Mouse (Mus musculus): ENCODE results near the gene 2310057N15Rik. TPM values are rescaled to one million over a fixed set of nuclear protein-coding genes. Genes with fewer than 3 reads are reported as not detected.
"Not testable (repeated sequence)": the region's sequence is repeated elsewhere in the genome, so short reads cannot be mapped to it uniquely, and the experiment has no call there.

2310057N15Rik gene
- polyA plus RNA-seq (2014; fragmentation: Nextera tagmentation; extraction: Ambion mirVana) = not detected in 2 replicates

GRCm38 (mm10) chr16:88774106-88774505 is at the start of gene 2310057N15Rik:
Gene 2310057N15Rik, minus strand, starts transcription at chr16:88774206.
- 74% methylated on average over 2 of the region's 2 CpGs for WGBS
- no peak within 1 kb of the TSS for H3K9ac ChIP-seq (ENCODE audit: low read length)
- H3K4me3 ChIP-seq (ENCODE audit: low read depth, low read length) = no peak within 1 kb of the TSS
- no peaks in the 10 kb centered on the region for H3K27me3 ChIP-seq (ENCODE audit: control insufficient read depth, insufficient read depth, low read length)
- H3K4me1 ChIP-seq (ENCODE audit: control insufficient read depth, insufficient read depth, low read length) = no peaks in the 10 kb centered on the region
- no peak within 1 kb of the TSS for H3K27ac ChIP-seq (ENCODE audit: low read depth, low read length)
- ATAC-seq (ENCODE audit: low FRiP score) (no peak), DNase-seq (ENCODE audit: low spot score, missing footprints) (no peak)
- H3K36me3 ChIP-seq (ENCODE audit: control insufficient read depth, insufficient read depth, low read length) = no peaks in the 10 kb centered on the region
- no peaks in the 10 kb centered on the region for H3K9me3 ChIP-seq (ENCODE audit: control insufficient read depth, low read length)
- no peak within 1 kb of the TSS for H3K4me2 ChIP-seq

DNA sequence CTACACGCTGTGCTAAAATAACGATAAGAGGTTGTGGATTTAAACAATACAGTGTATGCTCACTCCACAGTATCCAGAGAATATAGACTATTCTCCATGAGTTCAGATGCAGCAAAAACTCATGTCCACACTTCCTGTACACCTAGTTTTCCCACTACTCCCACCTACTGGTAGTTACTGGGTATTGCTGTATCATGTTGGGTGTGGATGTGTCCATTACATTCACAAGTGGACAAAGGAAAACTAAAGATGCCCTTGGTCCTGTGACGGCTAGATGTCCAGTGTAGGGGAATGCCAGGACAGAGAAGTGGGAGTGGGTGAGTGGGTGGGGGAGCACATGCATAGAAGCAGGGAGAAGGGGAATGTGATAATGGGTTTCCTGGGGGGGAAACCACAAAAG is 49.7 kb upstream of the 2310057N15Rik start:
- ATAC-seq (ENCODE audit: low FRiP score) (0 out of 2 replicates have a peak, but pooled peaks have one; percentile 38), DNase-seq (ENCODE audit: low spot score, missing footprints) (no peak)
- Histone ChIP-seq H3K27me3 (ENCODE audit: control insufficient read depth, insufficient read depth, low read length) (no peaks in the 10 kb centered on the region), H3K4me3 (ENCODE audit: low read depth, low read length) (no peak overlapping the region), H3K9me3 (ENCODE audit: control insufficient read depth, low read length) (no peaks in the 10 kb centered on the region), H3K4me1 (ENCODE audit: control insufficient read depth, insufficient read depth, low read length) (no peaks in the 10 kb centered on the region), H3K9ac (ENCODE audit: low read length) (no peak overlapping the region), H3K4me2 (no peak overlapping the region), H3K36me3 (ENCODE audit: control insufficient read depth, insufficient read depth, low read length) (no peaks in the 10 kb centered on the region), H3K27ac (ENCODE audit: low read depth, low read length) (no peak overlapping the region)
- 82% methylated on average over 3 of the region's 3 CpGs for WGBS

DNA sequence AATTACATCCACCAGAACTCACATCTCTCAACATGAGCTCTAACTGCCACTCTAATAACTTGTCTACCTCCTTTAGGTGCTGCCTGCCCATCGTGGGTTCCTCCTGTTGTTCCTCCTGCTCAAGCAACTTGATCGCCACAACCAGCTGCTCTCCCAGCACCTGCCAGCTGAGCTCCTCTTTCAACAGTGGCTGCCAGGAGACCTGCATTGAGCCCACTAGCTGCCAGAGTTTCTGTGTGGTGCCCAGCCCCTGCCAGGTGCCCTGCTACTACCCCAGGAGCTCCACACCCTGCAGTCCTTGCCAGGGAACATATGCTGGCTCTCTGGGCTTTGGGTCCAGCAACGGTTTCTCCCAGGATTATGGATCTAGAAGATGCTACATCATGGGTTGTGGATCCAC is 46.1 kb upstream of the 2310057N15Rik start, which contains the start of gene Krtap15:
TSS of gene Krtap15 (plus strand) at position 150 of the 400 bp plus-strand sequence.
- no peak within 1 kb of the TSS for H3K9ac ChIP-seq (ENCODE audit: low read length)
- no peaks in the 10 kb centered on the region for H3K27me3 ChIP-seq (ENCODE audit: control insufficient read depth, insufficient read depth, low read length)

GRCm38 (mm10) chr16:88811827-88812226 is 37.8 kb upstream of the 2310057N15Rik start, which contains the start of gene Gm20741:
Gene Gm20741, minus strand, starts transcription at chr16:88812220.
- no peak for ATAC-seq (ENCODE audit: low FRiP score)
- 87% methylated on average over 2 of the region's 2 CpGs for WGBS

More for the DNA sequence above, 46.1 kb upstream of the 2310057N15Rik start, which contains the start of gene Krtap15:
- H3K4me1 ChIP-seq (ENCODE audit: control insufficient read depth, insufficient read depth, low read length) = no peaks in the 10 kb centered on the region
- H3K9me3 ChIP-seq (ENCODE audit: control insufficient read depth, low read length) = no peaks in the 10 kb centered on the region
- DNase-seq (ENCODE audit: low spot score, missing footprints) (no peak), ATAC-seq (ENCODE audit: low FRiP score) (no peak)
- H3K36me3 ChIP-seq (ENCODE audit: control insufficient read depth, insufficient read depth, low read length) = no peaks in the 10 kb centered on the region
- H3K27ac ChIP-seq (ENCODE audit: low read depth, low read length) = no peak within 1 kb of the TSS
- H3K4me2 ChIP-seq = no peak within 1 kb of the TSS
- WGBS = 85% methylated on average over 3 of the region's 3 CpGs
- no peak within 1 kb of the TSS for H3K4me3 ChIP-seq (ENCODE audit: low read depth, low read length)

GRCm38 (mm10) chr16:88786786-88787185 is 12.8 kb upstream of the 2310057N15Rik start:
- WGBS = 82% methylated on average over 2 of the region's 2 CpGs
- DNase-seq (ENCODE audit: low spot score, missing footprints) (no peak), ATAC-seq (ENCODE audit: low FRiP score) (no peak)
- Histone ChIP-seq H3K27ac (ENCODE audit: low read depth, low read length) (no peak overlapping the region), H3K27me3 (ENCODE audit: control insufficient read depth, insufficient read depth, low read length) (no peaks in the 10 kb centered on the region), H3K4me1 (ENCODE audit: control insufficient read depth, insufficient read depth, low read length) (no peaks in the 10 kb centered on the region), H3K9ac (ENCODE audit: low read length) (no peak overlapping the region), H3K4me3 (ENCODE audit: low read depth, low read length) (no peak overlapping the region), H3K4me2 (no peak overlapping the region), H3K9me3 (ENCODE audit: control insufficient read depth, low read length) (no peaks in the 10 kb centered on the region), H3K36me3 (ENCODE audit: control insufficient read depth, insufficient read depth, low read length) (no peaks in the 10 kb centered on the region)

More at GRCm38 (mm10) chr16:88811827-88812226, 37.8 kb upstream of the 2310057N15Rik start, which contains the start of gene Gm20741:
- DNase-seq (ENCODE audit: low spot score, missing footprints) = no peak
- Histone ChIP-seq H3K4me2 (no peak within 1 kb of the TSS), H3K9ac (ENCODE audit: low read length) (no peak within 1 kb of the TSS), H3K9me3 (ENCODE audit: control insufficient read depth, low read length) (no peaks in the 10 kb centered on the region), H3K27ac (ENCODE audit: low read depth, low read length) (no peak within 1 kb of the TSS), H3K4me3 (ENCODE audit: low read depth, low read length) (no peak within 1 kb of the TSS), H3K27me3 (ENCODE audit: control insufficient read depth, insufficient read depth, low read length) (no peaks in the 10 kb centered on the region), H3K4me1 (ENCODE audit: control insufficient read depth, insufficient read depth, low read length) (no peaks in the 10 kb centered on the region), H3K36me3 (ENCODE audit: control insufficient read depth, insufficient read depth, low read length) (no peaks in the 10 kb centered on the region)

DNA sequence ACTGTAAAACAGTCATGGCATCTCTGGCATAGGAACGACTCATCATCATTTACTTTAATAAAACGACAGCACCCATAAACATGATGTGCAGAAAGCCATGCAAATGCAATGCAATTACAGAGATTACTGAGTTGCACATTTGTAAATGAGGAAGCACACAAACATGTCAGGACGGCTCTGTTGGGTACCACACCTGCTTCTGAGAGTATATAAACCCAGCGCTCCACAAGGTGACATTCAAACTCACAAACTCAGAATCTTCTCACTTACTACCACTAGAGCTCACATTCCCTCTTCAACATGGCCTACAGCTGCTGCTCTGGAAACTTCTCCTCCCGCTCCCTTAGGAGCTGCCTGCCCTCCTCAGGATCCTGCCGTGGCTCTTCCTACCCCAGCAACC is 3.6 kb upstream of the 2310057N15Rik start, which contains the start of gene Gm5965:
TSS of gene Gm5965 (plus strand) at position 301 of the 400 bp plus-strand sequence.
- no peak within 1 kb of the TSS for H3K4me2 ChIP-seq
- H3K27me3 ChIP-seq (ENCODE audit: control insufficient read depth, insufficient read depth, low read length) = no peaks in the 10 kb centered on the region
- DNase-seq (ENCODE audit: low spot score, missing footprints) (no peak), ATAC-seq (ENCODE audit: low FRiP score) (no peak)
- H3K27ac ChIP-seq (ENCODE audit: low read depth, low read length) = no peak within 1 kb of the TSS
- H3K4me1 ChIP-seq (ENCODE audit: control insufficient read depth, insufficient read depth, low read length) = no peaks in the 10 kb centered on the region
- H3K4me3 ChIP-seq (ENCODE audit: low read depth, low read length) = no peak within 1 kb of the TSS
- H3K9me3 ChIP-seq (ENCODE audit: control insufficient read depth, low read length) = no peaks in the 10 kb centered on the region
- H3K36me3 ChIP-seq (ENCODE audit: control insufficient read depth, insufficient read depth, low read length) = no peaks in the 10 kb centered on the region
- no peak within 1 kb of the TSS for H3K9ac ChIP-seq (ENCODE audit: low read length)
- 89% methylated on average over 5 of the region's 6 CpGs for WGBS

DNA sequence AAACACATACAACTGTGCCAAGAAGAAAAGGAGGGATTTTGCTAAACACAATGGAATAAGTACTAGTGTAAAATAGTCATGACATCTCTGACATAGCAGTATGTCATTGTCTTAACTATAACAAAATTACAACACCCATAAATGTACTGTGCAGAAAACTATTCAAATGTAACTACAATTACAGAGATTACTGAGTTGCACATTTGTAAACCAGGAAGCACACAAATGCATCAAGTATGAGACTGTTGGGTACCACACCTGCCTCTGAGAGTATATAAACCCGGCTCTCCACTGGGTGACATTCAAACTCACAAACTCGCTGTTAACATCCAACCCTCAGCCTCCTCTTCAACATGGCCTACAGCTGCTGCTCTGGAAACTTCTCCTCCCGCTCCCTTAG is 15.5 kb downstream of the 2310057N15Rik start, which contains the start of gene 2310034C09Rik:
TSS of gene 2310034C09Rik (plus strand) at position 301 of the 400 bp plus-strand sequence.
- not testable (repeated sequence) for H3K36me3 ChIP-seq (ENCODE audit: control insufficient read depth, insufficient read depth, low read length); H3K4me1 ChIP-seq (ENCODE audit: control insufficient read depth, insufficient read depth, low read length); H3K27ac ChIP-seq (ENCODE audit: low read depth, low read length); H3K9ac ChIP-seq (ENCODE audit: low read length); H3K4me3 ChIP-seq (ENCODE audit: low read depth, low read length); H3K9me3 ChIP-seq (ENCODE audit: control insufficient read depth, low read length); H3K4me2 ChIP-seq; DNase-seq (ENCODE audit: low spot score, missing footprints); H3K27me3 ChIP-seq (ENCODE audit: control insufficient read depth, insufficient read depth, low read length); ATAC-seq (ENCODE audit: low FRiP score)
- WGBS = 98% methylated on average over 3 of the region's 3 CpGs

DNA sequence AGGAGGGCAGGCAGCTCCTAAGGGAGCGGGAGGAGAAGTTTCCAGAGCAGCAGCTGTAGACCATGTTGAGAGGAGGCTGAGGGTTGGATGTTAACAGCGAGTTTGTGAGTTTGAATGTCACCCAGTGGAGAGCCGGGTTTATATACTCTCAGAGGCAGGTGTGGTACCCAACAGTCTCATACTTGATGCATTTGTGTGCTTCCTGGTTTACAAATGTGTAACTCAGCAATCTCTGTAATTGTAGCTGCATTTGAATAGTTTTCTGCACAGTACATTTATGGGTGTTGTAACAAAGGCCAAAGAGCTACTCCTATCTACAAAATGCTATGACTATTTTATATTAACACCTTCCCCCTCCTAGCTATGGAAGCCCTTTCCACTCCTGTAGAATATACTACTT is 22.5 kb downstream of the 2310057N15Rik start, which contains the start of gene Krtap13:
TSS of gene Krtap13 (minus strand) at position 101 of the 400 bp plus-strand sequence.
- H3K9me3 ChIP-seq (ENCODE audit: control insufficient read depth, low read length); H3K4me3 ChIP-seq (ENCODE audit: low read depth, low read length); H3K36me3 ChIP-seq (ENCODE audit: control insufficient read depth, insufficient read depth, low read length); H3K27me3 ChIP-seq (ENCODE audit: control insufficient read depth, insufficient read depth, low read length); ATAC-seq (ENCODE audit: low FRiP score); DNase-seq (ENCODE audit: low spot score, missing footprints); H3K9ac ChIP-seq (ENCODE audit: low read length); H3K4me1 ChIP-seq (ENCODE audit: control insufficient read depth, insufficient read depth, low read length); H3K27ac ChIP-seq (ENCODE audit: low read depth, low read length); H3K4me2 ChIP-seq: not testable (repeated sequence)
- 88% methylated on average over 3 of the region's 3 CpGs for WGBS

GRCm38 (mm10) chr16:88747943-88748342 is 26.1 kb downstream of the 2310057N15Rik start:
- DNase-seq (ENCODE audit: low spot score, missing footprints) = no peak
- Histone ChIP-seq H3K27me3 (ENCODE audit: control insufficient read depth, insufficient read depth, low read length) (no peaks in the 10 kb centered on the region), H3K9me3 (ENCODE audit: control insufficient read depth, low read length) (no peaks in the 10 kb centered on the region), H3K27ac (ENCODE audit: low read depth, low read length) (no peak overlapping the region), H3K4me1 (ENCODE audit: control insufficient read depth, insufficient read depth, low read length) (no peaks in the 10 kb centered on the region), H3K9ac (ENCODE audit: low read length) (no peak overlapping the region), H3K4me3 (ENCODE audit: low read depth, low read length) (no peak overlapping the region), H3K36me3 (ENCODE audit: control insufficient read depth, insufficient read depth, low read length) (no peaks in the 10 kb centered on the region), H3K4me2 (no peak overlapping the region)
- ATAC-seq (ENCODE audit: low FRiP score) = no peak
- 83% methylated on average over 4 of the region's 4 CpGs for WGBS
